Mouse (Mus musculus) thymus, adult 2 months (tissue): ENCODE measurements at regions not wholly inside any gene's neighbourhood (a gene's known extent, or its start where the extent isn't known, plus 50 kb on each side); places are given as distances from the start of the nearest gene placed in this dataset.

Experiments
- DNase-seq: peaks from one replicate; pipeline ENCODE4 v3.0.0; 2021
- H3K27ac ChIP-seq: fragments of 200-500 bp; 2 replicates; pipeline ENCODE4 v1.5.1; 2012; ENCODE audit warnings: low read length, control low read depth; ENCODE audit not compliant: control insufficient read depth, insufficient read depth
- H3K27me3 ChIP-seq: fragments of 200-500 bp; 2 replicates; pipeline ENCODE4 v1.6.1; 2012; ENCODE audit warnings: mild to moderate bottlenecking, low read length, moderate library complexity, mixed read lengths; ENCODE audit not compliant: control insufficient read depth, insufficient read depth
- H3K36me3 ChIP-seq: fragments of 200-500 bp; 2 replicates; pipeline ENCODE4 v1.6.1; 2012; ENCODE audit warnings: mild to moderate bottlenecking, low read length, moderate library complexity; ENCODE audit not compliant: control insufficient read depth, insufficient read depth
- H3K4me1 ChIP-seq: fragments of 200-500 bp; replicated peaks from 2 replicates; pipeline ENCODE4 v1.6.1; 2012; ENCODE audit warnings: low read length; ENCODE audit not compliant: control insufficient read depth, insufficient read depth
- H3K4me3 ChIP-seq: fragments of 200-500 bp; 2 replicates; pipeline ENCODE4 v1.5.1; 2012; ENCODE audit warnings: mild to moderate bottlenecking, low read length, control low read depth, moderate library complexity; ENCODE audit not compliant: control insufficient read depth, insufficient read depth
- CTCF ChIP-seq: fragments of 200-500 bp; IDR thresholded peaks from 2 replicates; pipeline ENCODE4 v1.5.1; 2012; ENCODE audit warnings: mild to moderate bottlenecking, control low read depth, low read length, moderate library complexity, borderline replicate concordance; ENCODE audit not compliant: control insufficient read depth, poor library complexity, insufficient read depth; ENCODE audit errors: extremely low read depth
- POLR2A ChIP-seq: fragments of 200-500 bp; IDR thresholded peaks from 2 replicates; pipeline ENCODE4 v1.6.1; 2012; ENCODE audit warnings: mild to moderate bottlenecking, low read length, control low read depth, moderate library complexity; ENCODE audit not compliant: control insufficient read depth, poor library complexity, insufficient read depth; ENCODE audit errors: extremely low read depth
- WGBS: fragments of 180-500 bp; shearing (Covaris S2); methylation state at CpG from one replicate; pipeline ENCODE4 v1.1.7; 2018; 5-methylcytosine and 5-hydroxymethylcytosine counted together

- TF ChIP-seq POLR2A (no peak), CTCF (no peak)
- Histone ChIP-seq H3K4me3 (no peak overlapping the region), H3K27ac (no peak overlapping the region), H3K27me3 (no peaks in the 10 kb centered on the region), H3K4me1 (no peaks in the 10 kb centered on the region), H3K36me3 (no peaks in the 10 kb centered on the region)
- 56% methylated on average over 4 of the region's 4 CpGs for WGBS
- no peak for DNase-seq
These were observed 403.0 kb upstream of the Slc35b3 start for GRCm38 (mm10) chr13:39363637-39364036.

- H3K27ac ChIP-seq, result no peak overlapping the region
- no peak for TF ChIP-seq POLR2A
- TF ChIP-seq CTCF, result no peak
- WGBS, result 94% methylated on average over 13 of the region's 13 CpGs
These were observed 401.9 kb upstream of the Slc35b3 start for GRCm38 (mm10) chr13:39362536-39362935.

GRCm38 (mm10) chr13:39351606-39352005 is 390.9 kb upstream of the Slc35b3 start:
- Histone ChIP-seq H3K4me3 (no peak overlapping the region), H3K4me1 (no peaks in the 10 kb centered on the region), H3K36me3 (no peaks in the 10 kb centered on the region), H3K27ac (no peak overlapping the region), H3K27me3 (no peaks in the 10 kb centered on the region)
- no peak for DNase-seq
- WGBS, result 74% methylated on average over 2 of the region's 2 CpGs
- TF ChIP-seq POLR2A (no peak), CTCF (no peak)

More at GRCm38 (mm10) chr13:39362536-39362935, 401.9 kb upstream of the Slc35b3 start:
- DNase-seq, result no peak
- Histone ChIP-seq H3K4me1 (no peaks in the 10 kb centered on the region), H3K27me3 (no peaks in the 10 kb centered on the region), H3K4me3 (no peak overlapping the region), H3K36me3 (no peaks in the 10 kb centered on the region)

GRCm38 (mm10) chr13:39350668-39351067 is 390.0 kb upstream of the Slc35b3 start:
- no peaks in the 10 kb centered on the region for H3K4me1 ChIP-seq
- H3K27ac ChIP-seq, result no peak overlapping the region
- H3K4me3 ChIP-seq, result no peak overlapping the region
- DNase-seq, result no peak
- H3K36me3 ChIP-seq, result no peaks in the 10 kb centered on the region
- WGBS, result 87% methylated on average over 12 of the region's 12 CpGs
- no peaks in the 10 kb centered on the region for H3K27me3 ChIP-seq
- TF ChIP-seq POLR2A, result no peak
- no peak for TF ChIP-seq CTCF

GRCm38 (mm10) chr13:39347761-39348160 is 387.1 kb upstream of the Slc35b3 start:
- no peak overlapping the region for H3K4me3 ChIP-seq
- DNase-seq, result no peak
- H3K27me3 ChIP-seq, result no peaks in the 10 kb centered on the region
- no peak for TF ChIP-seq CTCF
- no peak for TF ChIP-seq POLR2A
- H3K4me1 ChIP-seq, result no peaks in the 10 kb centered on the region
- no peak overlapping the region for H3K27ac ChIP-seq
- WGBS, result 95% methylated on average over 6 of the region's 6 CpGs
- no peaks in the 10 kb centered on the region for H3K36me3 ChIP-seq

- no peak for TF ChIP-seq POLR2A
- TF ChIP-seq CTCF, result no peak
- no peaks in the 10 kb centered on the region for H3K4me1 ChIP-seq
- WGBS, result 60% methylated on average over 7 of the region's 7 CpGs
- no peak overlapping the region for H3K27ac ChIP-seq
- DNase-seq, result no peak
- no peak overlapping the region for H3K4me3 ChIP-seq
- H3K27me3 ChIP-seq, result no peaks in the 10 kb centered on the region
- no peaks in the 10 kb centered on the region for H3K36me3 ChIP-seq
These were observed 374.2 kb upstream of the Slc35b3 start for GRCm38 (mm10) chr13:39334874-39335273.

GRCm38 (mm10) chr13:39329794-39330193 is 369.1 kb upstream of the Slc35b3 start:
- DNase-seq, result no peak
- no peaks in the 10 kb centered on the region for H3K36me3 ChIP-seq
- 84% methylated on average over 3 of the region's 3 CpGs for WGBS
- H3K27me3 ChIP-seq, result no peaks in the 10 kb centered on the region
- H3K4me3 ChIP-seq, result no peak overlapping the region
- H3K4me1 ChIP-seq, result no peaks in the 10 kb centered on the region
- no peak overlapping the region for H3K27ac ChIP-seq
- TF ChIP-seq POLR2A, result no peak
- TF ChIP-seq CTCF, result no peak
